Mouse (Mus musculus): Measurements from ENCODE around the gene Anks3.

Gene Anks3

DNA sequence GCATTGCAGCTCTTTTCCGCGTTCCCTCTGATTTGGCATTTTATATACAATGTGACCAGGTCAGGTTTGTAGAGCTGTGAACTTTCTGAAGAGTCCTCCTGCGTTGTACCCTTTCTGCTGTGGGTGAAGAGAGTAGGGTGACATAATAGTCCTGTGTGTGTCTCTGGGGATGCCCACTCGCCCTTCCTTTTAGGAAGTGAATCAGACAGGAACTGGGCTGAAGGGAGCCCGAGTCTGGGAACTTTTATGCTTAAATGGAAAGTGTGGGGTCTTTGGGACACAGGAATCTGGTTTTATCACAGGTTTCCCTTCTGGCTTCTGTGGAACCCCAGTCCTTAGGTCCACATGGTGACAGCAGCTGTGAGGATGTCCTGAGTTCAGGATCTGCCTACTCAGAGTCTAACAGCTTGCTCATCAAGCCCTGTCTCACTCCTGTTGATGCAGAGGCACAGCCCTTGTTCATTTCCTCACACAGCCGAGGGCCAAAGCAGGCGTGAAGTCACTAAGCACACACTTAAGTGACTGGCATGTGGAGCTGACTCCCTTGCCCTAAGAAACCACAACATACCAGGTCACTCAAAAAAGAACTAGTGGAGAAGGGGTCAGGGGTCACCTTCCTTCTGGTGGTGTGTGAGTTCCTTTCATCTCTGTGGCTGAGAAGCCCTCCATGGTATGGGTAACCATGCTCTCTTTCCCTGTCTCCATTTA lies 69.7 kb downstream of the Anks3 start:
- no peak for DNase-seq

DNA sequence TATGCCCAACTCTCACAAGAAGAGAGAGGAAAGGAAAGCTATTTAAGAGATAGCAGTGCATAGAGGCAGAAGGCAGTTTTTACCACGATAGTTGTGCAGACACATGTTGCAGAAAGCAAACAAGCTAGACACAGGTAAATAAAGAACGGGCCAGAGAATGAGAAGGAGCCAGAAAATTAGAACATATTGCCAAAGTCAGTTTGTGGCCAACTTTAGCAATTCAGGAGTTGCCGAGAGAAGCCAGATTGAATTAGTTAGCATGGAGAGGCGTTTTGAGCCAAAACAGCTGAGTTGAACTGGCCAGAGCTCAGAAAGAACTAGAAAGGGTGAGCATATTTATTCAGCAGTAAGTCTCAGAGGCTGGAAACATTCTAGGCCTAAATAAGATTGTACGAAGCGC lies 71.8 kb downstream of the Anks3 start:
- DNase-seq, result no peak

All from cerebellum, adult 9-11 months (tissue).